Mouse (Mus musculus): ENCODE measurements around the gene Slc22a13. TPM values are rescaled to one million over a fixed set of nuclear protein-coding genes. Genes with fewer than 3 reads are reported as not detected.

The Slc22a13 gene
- polyA plus RNA-seq, 1 experiment from 2014 or later = not detected

- 83% methylated on average over 10 of the region's 10 CpGs for WGBS
- H3K4me1 ChIP-seq (replicated peaks; ENCODE audit: control insufficient read depth, insufficient read depth) = no peaks in the 10 kb centered on the region
- no peak for ATAC-seq (ENCODE audit: low FRiP score, low TSS enrichment)
Measured at GRCm38 (mm10) chr9:119199151-119199861, 9.6 kb downstream of the Slc22a13 start.

GRCm38 (mm10) chr9:119192202-119192990, 16.5 kb downstream of the Slc22a13 start:
- Histone ChIP-seq H3K4me2 (replicated peaks; ENCODE audit: low read depth) (no peak overlapping the region), H3K9me3 (ENCODE audit: control insufficient read depth, low read length) (no peaks in the 10 kb centered on the region), H3K27ac (replicated peaks) (no peak overlapping the region), H3K9ac (ENCODE audit: low read length) (no peak overlapping the region), H3K36me3 (ENCODE audit: control insufficient read depth, insufficient read depth, low read length) (no peaks in the 10 kb centered on the region), H3K4me3 (ENCODE audit: low read depth, low read length) (no peak overlapping the region), H3K27me3 (ENCODE audit: control insufficient read depth, insufficient read depth, low read length) (no peaks in the 10 kb centered on the region), H3K4me1 (replicated peaks; ENCODE audit: control insufficient read depth, insufficient read depth) (no peaks in the 10 kb centered on the region)
- TF ChIP-seq EP300 (optimal IDR thresholded peaks at IDR 0.05) (no peak), CTCF (IDR thresholded peaks at IDR 0.05; ENCODE audit: low read depth) (peak; percentile 81)
- DNase-seq (ENCODE audit: low spot score) = peak; percentile 81
- WGBS = 31% methylated on average over 10 of the region's 11 CpGs
- ATAC-seq (ENCODE audit: low FRiP score, low TSS enrichment) = peak; percentile 82

More at GRCm38 (mm10) chr9:119199151-119199861, 9.6 kb downstream of the Slc22a13 start:
- Histone ChIP-seq H3K27me3 (ENCODE audit: control insufficient read depth, insufficient read depth, low read length) (no peaks in the 10 kb centered on the region), H3K4me2 (replicated peaks; ENCODE audit: low read depth) (no peak overlapping the region), H3K9me3 (ENCODE audit: control insufficient read depth, low read length) (no peaks in the 10 kb centered on the region), H3K4me3 (ENCODE audit: low read depth, low read length) (no peak overlapping the region), H3K9ac (ENCODE audit: low read length) (no peak overlapping the region), H3K27ac (replicated peaks) (no peak overlapping the region), H3K36me3 (ENCODE audit: control insufficient read depth, insufficient read depth, low read length) (no peaks in the 10 kb centered on the region)
- no peak for DNase-seq (ENCODE audit: low spot score)
- TF ChIP-seq CTCF (IDR thresholded peaks at IDR 0.05; ENCODE audit: low read depth) (no peak), EP300 (optimal IDR thresholded peaks at IDR 0.05) (no peak)

- TF ChIP-seq CTCF (IDR thresholded peaks at IDR 0.05; ENCODE audit: low read depth) (no peak), EP300 (optimal IDR thresholded peaks at IDR 0.05) (no peak)
- Histone ChIP-seq H3K27ac (replicated peaks) (no peak overlapping the region), H3K36me3 (ENCODE audit: control insufficient read depth, insufficient read depth, low read length) (no peaks in the 10 kb centered on the region), H3K27me3 (ENCODE audit: control insufficient read depth, insufficient read depth, low read length) (no peaks in the 10 kb centered on the region), H3K4me3 (ENCODE audit: low read depth, low read length) (no peak overlapping the region), H3K9ac (ENCODE audit: low read length) (no peak overlapping the region), H3K9me3 (ENCODE audit: control insufficient read depth, low read length) (no peaks in the 10 kb centered on the region), H3K4me2 (replicated peaks; ENCODE audit: low read depth) (no peak overlapping the region), H3K4me1 (replicated peaks; ENCODE audit: control insufficient read depth, insufficient read depth) (no peaks in the 10 kb centered on the region)
- WGBS = 7% methylated on average over 3 of the region's 3 CpGs
- ATAC-seq (ENCODE audit: low FRiP score, low TSS enrichment) = peak; percentile 38; the same call in 1 of the 2 replicates
- no peak for DNase-seq (ENCODE audit: low spot score)
Measured at GRCm38 (mm10) chr9:119181241-119181728, 27.6 kb downstream of the Slc22a13 start.

GRCm38 (mm10) chr9:119179292-119179691, 29.6 kb downstream of the Slc22a13 start:
- 86% methylated on average over 11 of the region's 11 CpGs for WGBS
- Histone ChIP-seq H3K4me2 (replicated peaks; ENCODE audit: low read depth) (no peak overlapping the region), H3K27ac (replicated peaks) (no peak overlapping the region), H3K36me3 (ENCODE audit: control insufficient read depth, insufficient read depth, low read length) (no peaks in the 10 kb centered on the region), H3K4me3 (ENCODE audit: low read depth, low read length) (no peak overlapping the region), H3K9ac (ENCODE audit: low read length) (no peak overlapping the region), H3K27me3 (ENCODE audit: control insufficient read depth, insufficient read depth, low read length) (no peaks in the 10 kb centered on the region; the same call in 1 of the 2 replicates), H3K9me3 (ENCODE audit: control insufficient read depth, low read length) (no peaks in the 10 kb centered on the region), H3K4me1 (replicated peaks; ENCODE audit: control insufficient read depth, insufficient read depth) (no peaks in the 10 kb centered on the region)
- TF ChIP-seq EP300 (optimal IDR thresholded peaks at IDR 0.05) (no peak), CTCF (IDR thresholded peaks at IDR 0.05; ENCODE audit: low read depth) (no peak)
- no peak for ATAC-seq (ENCODE audit: low FRiP score, low TSS enrichment)
- no peak for DNase-seq (ENCODE audit: low spot score)

GRCm38 (mm10) chr9:119167608-119168007, 41.3 kb downstream of the Slc22a13 start:
- Histone ChIP-seq H3K27ac (replicated peaks) (no peak overlapping the region), H3K9me3 (ENCODE audit: control insufficient read depth, low read length) (no peaks in the 10 kb centered on the region), H3K4me1 (replicated peaks; ENCODE audit: control insufficient read depth, insufficient read depth) (no peaks in the 10 kb centered on the region), H3K27me3 (ENCODE audit: control insufficient read depth, insufficient read depth, low read length) (no peaks in the 10 kb centered on the region), H3K4me3 (ENCODE audit: low read depth, low read length) (no peak overlapping the region), H3K9ac (ENCODE audit: low read length) (no peak overlapping the region), H3K4me2 (replicated peaks; ENCODE audit: low read depth) (no peak overlapping the region), H3K36me3 (ENCODE audit: control insufficient read depth, insufficient read depth, low read length) (no peaks in the 10 kb centered on the region)
- TF ChIP-seq EP300 (optimal IDR thresholded peaks at IDR 0.05) (no peak), CTCF (IDR thresholded peaks at IDR 0.05; ENCODE audit: low read depth) (no peak)
- WGBS = 72% methylated on average over 2 of the region's 2 CpGs
- ATAC-seq (ENCODE audit: low FRiP score, low TSS enrichment) = no peak
- DNase-seq (ENCODE audit: low spot score) = no peak
